Mouse (Mus musculus) lung, postnatal 14 days (tissue): Measurements from ENCODE around the gene Castor2.
A peak's percentile ranks its signal among the peaks of the same experiment; 100 is the strongest.

Experiments
- DNase-seq: peaks from one replicate; pipeline ENCODE4 v3.0.0; 2021

The Castor2 gene

GRCm38 (mm10) chr5:134099496-134100211 is at the start of gene Castor2:
Gene Castor2, plus strand, starts transcription at chr5:134099711.
- DNase-seq: peak; percentile 93

- no peak for DNase-seq
Observed at GRCm38 (mm10) chr5:134050711-134051110, 48.8 kb upstream of the Castor2 start.

GRCm38 (mm10) chr5:134052614-134053013 is 46.9 kb upstream of the Castor2 start:
- no peak for DNase-seq

- no peak for DNase-seq
Observed at GRCm38 (mm10) chr5:134054496-134054895, 45.0 kb upstream of the Castor2 start.

GRCm38 (mm10) chr5:134058793-134059352 is 40.6 kb upstream of the Castor2 start:
- no peak for DNase-seq

GRCm38 (mm10) chr5:134063362-134064064 is 36.0 kb upstream of the Castor2 start:
- DNase-seq: peak; percentile 88

GRCm38 (mm10) chr5:134066261-134066660 is 33.2 kb upstream of the Castor2 start:
- no peak for DNase-seq

GRCm38 (mm10) chr5:134067924-134068323 is 31.6 kb upstream of the Castor2 start:
- DNase-seq: no peak

- no peak for DNase-seq
Observed at GRCm38 (mm10) chr5:134073512-134074041, 25.9 kb upstream of the Castor2 start.

- no peak for DNase-seq
Observed at GRCm38 (mm10) chr5:134074368-134074767, 25.1 kb upstream of the Castor2 start.

GRCm38 (mm10) chr5:134076175-134076574 is 23.3 kb upstream of the Castor2 start:
- no peak for DNase-seq

- DNase-seq: peak; percentile 8
Observed at GRCm38 (mm10) chr5:134080685-134081548, 18.6 kb upstream of the Castor2 start.

- no peak for DNase-seq
Observed at GRCm38 (mm10) chr5:134085227-134085626, 14.3 kb upstream of the Castor2 start.

- DNase-seq: no peak
Observed at GRCm38 (mm10) chr5:134085887-134086639, 13.4 kb upstream of the Castor2 start.

GRCm38 (mm10) chr5:134087211-134087610 is 12.3 kb upstream of the Castor2 start:
- DNase-seq: no peak

- DNase-seq: no peak
Observed at GRCm38 (mm10) chr5:134095766-134096165, 3.7 kb upstream of the Castor2 start.

- no peak for DNase-seq
Observed at GRCm38 (mm10) chr5:134098341-134098902, 1.1 kb upstream of the Castor2 start.

- DNase-seq: peak; percentile 13
Observed at GRCm38 (mm10) chr5:134098976-134099375, 535 bp upstream of the Castor2 start.

GRCm38 (mm10) chr5:134100232-134100771 is 791 bp downstream of the Castor2 start:
- DNase-seq: no peak

GRCm38 (mm10) chr5:134101322-134101721 is 1.8 kb downstream of the Castor2 start:
- no peak for DNase-seq

GRCm38 (mm10) chr5:134101883-134102282 is 2.4 kb downstream of the Castor2 start:
- DNase-seq: peak; percentile 20
